Mouse (Mus musculus): ENCODE results near the gene Kifc5b. TPM values are rescaled to one million over a fixed set of nuclear protein-coding genes. Genes with fewer than 3 reads are reported as not detected.
A peak's percentile ranks its signal among the peaks of the same experiment; 100 is the strongest.
"Not testable (repeated sequence)": the region's sequence is repeated elsewhere in the genome, so short reads cannot be mapped to it uniquely, and the experiment has no call there.

Kifc5b gene
- polyA plus RNA-seq, 1 experiment from 2014 or later, result 5.2 TPM

DNA sequence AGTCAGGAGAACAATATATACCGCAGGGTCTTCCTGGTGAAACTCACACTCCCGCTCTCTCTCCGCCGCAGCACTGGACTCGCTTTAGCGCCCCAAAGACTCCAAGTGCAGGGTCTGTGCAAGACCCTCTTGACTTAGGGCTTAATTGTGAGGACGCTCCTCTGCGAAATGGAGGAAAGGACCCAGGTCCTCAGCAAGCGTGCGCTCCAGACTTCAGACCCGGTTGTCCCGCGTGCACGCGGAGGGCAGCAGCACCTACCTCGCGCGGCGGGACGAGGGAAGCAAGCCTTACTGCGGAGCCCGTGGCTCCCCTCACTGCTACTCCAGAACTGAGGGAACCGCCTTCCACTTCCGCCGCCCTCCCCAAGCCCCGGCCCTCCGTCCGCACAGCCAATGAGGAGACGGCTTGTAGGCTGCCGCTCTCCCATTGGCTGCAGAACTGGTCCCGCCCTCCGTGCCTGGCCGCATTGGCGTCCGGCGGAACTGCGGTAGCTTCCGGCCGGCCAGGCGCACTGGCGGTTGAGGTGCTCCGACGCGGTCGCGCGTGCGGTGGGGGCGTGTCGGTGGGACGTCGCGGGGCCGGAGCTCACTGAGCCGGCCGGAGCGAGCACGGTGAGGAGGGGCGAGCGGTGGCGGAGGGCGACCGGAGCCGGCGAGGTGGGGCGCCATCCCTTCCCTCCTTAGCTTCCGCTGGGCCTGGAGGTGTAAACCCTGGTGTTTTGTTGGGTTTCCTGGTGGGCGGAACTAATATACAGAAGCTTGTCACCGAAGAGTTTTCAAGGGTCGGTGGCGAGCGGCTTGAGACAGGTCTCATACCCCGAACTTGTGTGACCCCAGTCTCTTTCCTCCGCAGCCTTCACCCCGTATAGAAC is 56.0 kb downstream of the Kifc5b start, which contains the start of gene Zbtb9:
Zbtb9 (plus strand) TSS at position 465 of the 872 bp plus-strand sequence.
- peak within 1 kb of the TSS; percentile 74 for H3K9ac ChIP-seq (ENCODE audit: low read length)
- no peaks in the 10 kb centered on the region for H3K9me3 ChIP-seq (ENCODE audit: control insufficient read depth, low read length)
- H3K27me3 ChIP-seq (replicated peaks; ENCODE audit: control insufficient read depth, insufficient read depth, low read length), result no peaks in the 10 kb centered on the region
- H3K36me3 ChIP-seq (ENCODE audit: control insufficient read depth, insufficient read depth, low read length), result peaks cover 37% of the 10 kb centered on the region
- H3K27ac ChIP-seq (ENCODE audit: low read depth), result peak within 1 kb of the TSS; percentile 86
- WGBS, result under 1% methylated on average over 75 of the region's 75 CpGs
- peak within 1 kb of the TSS; percentile 94 for H3K4me2 ChIP-seq (ENCODE audit: low read length)
- ATAC-seq (replicated peaks; ENCODE audit: low FRiP score, low TSS enrichment, low read depth) (peak; percentile 99), DNase-seq (ENCODE audit: low spot score) (peak; percentile 93)
- peaks cover 20% of the 10 kb centered on the region for H3K4me1 ChIP-seq (replicated peaks; ENCODE audit: control insufficient read depth, insufficient read depth, low read length)
- peak within 1 kb of the TSS; percentile 87 for H3K4me3 ChIP-seq (ENCODE audit: low read depth, low read length)

GRCm38 (mm10) chr17:26974547-26974946 is 57.7 kb downstream of the Kifc5b start:
- Histone ChIP-seq H3K27me3 (replicated peaks; ENCODE audit: control insufficient read depth, insufficient read depth, low read length) (no peaks in the 10 kb centered on the region), H3K36me3 (ENCODE audit: control insufficient read depth, insufficient read depth, low read length) (peaks cover 52% of the 10 kb centered on the region), H3K4me2 (ENCODE audit: low read length) (no peak overlapping the region), H3K4me3 (ENCODE audit: low read depth, low read length) (no peak overlapping the region), H3K9ac (ENCODE audit: low read length) (no peak overlapping the region; the same call in 1 of the 2 replicates), H3K9me3 (ENCODE audit: control insufficient read depth, low read length) (no peaks in the 10 kb centered on the region), H3K4me1 (replicated peaks; ENCODE audit: control insufficient read depth, insufficient read depth, low read length) (peaks cover 20% of the 10 kb centered on the region), H3K27ac (ENCODE audit: low read depth) (no peak overlapping the region)
- WGBS, result 88% methylated on average over 15 of the region's 15 CpGs
- DNase-seq (ENCODE audit: low spot score), result no peak
- ATAC-seq (replicated peaks; ENCODE audit: low FRiP score, low TSS enrichment, low read depth), result no peak

DNA sequence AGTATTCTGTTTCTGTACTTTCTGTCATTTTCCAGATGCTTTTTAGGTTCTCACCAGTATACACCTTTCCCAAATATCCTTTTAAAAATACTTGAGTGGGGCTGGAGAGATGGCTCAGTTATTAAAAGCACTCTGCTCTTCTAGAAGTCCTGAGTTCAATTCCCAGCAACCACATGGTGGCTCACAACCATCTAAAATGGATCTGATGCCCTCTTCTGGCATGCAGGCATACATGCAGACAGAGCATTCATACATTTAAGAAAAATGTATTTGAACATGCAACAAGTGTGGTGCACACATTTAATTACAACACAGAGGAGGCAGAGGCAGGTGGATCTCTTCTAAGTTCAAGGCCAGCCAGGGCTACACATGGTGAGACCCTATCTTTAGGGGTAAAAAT is 58.5 kb downstream of the Kifc5b start:
- H3K27ac ChIP-seq (ENCODE audit: low read depth), result no peak overlapping the region
- peaks cover 52% of the 10 kb centered on the region for H3K36me3 ChIP-seq (ENCODE audit: control insufficient read depth, insufficient read depth, low read length)
- no peak for DNase-seq (ENCODE audit: low spot score)
- H3K4me3 ChIP-seq (ENCODE audit: low read depth, low read length), result no peak overlapping the region
- H3K9ac ChIP-seq (ENCODE audit: low read length), result no peak overlapping the region
- H3K4me2 ChIP-seq (ENCODE audit: low read length), result no peak overlapping the region
- ATAC-seq (replicated peaks; ENCODE audit: low FRiP score, low TSS enrichment, low read depth), result no peak
- H3K27me3 ChIP-seq (replicated peaks; ENCODE audit: control insufficient read depth, insufficient read depth, low read length), result no peaks in the 10 kb centered on the region
- H3K4me1 ChIP-seq (replicated peaks; ENCODE audit: control insufficient read depth, insufficient read depth, low read length), result peaks cover 20% of the 10 kb centered on the region
- H3K9me3 ChIP-seq (ENCODE audit: control insufficient read depth, low read length), result no peaks in the 10 kb centered on the region

DNA sequence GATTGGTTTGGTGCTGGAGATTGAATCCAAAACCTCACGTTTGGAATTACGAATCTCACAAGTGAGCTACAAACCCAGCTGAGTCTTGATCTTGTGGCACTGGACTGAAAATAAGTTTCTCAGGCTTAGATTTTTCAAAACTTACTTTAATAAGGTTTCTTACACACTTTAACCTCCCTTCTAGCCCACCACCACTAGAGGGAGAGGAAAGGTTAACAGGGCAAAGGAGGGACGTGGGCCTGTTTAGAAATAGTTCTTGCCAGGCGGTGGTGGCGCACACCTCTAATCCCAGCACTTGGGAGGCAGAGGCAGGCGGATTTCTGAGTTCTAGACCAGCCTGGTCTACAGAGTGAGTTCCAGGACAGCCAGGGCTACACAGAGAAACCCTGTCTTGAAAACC is 60.5 kb downstream of the Kifc5b start:
- ATAC-seq (replicated peaks; ENCODE audit: low FRiP score, low TSS enrichment, low read depth); H3K27ac ChIP-seq (ENCODE audit: low read depth); DNase-seq (ENCODE audit: low spot score); H3K9ac ChIP-seq (ENCODE audit: low read length); H3K4me3 ChIP-seq (ENCODE audit: low read depth, low read length); H3K27me3 ChIP-seq (replicated peaks; ENCODE audit: control insufficient read depth, insufficient read depth, low read length); H3K4me2 ChIP-seq (ENCODE audit: low read length); H3K9me3 ChIP-seq (ENCODE audit: control insufficient read depth, low read length): not testable (repeated sequence)
- WGBS, result 88% methylated on average over 6 of the region's 6 CpGs
- H3K36me3 ChIP-seq (ENCODE audit: control insufficient read depth, insufficient read depth, low read length), result peaks cover 49% of the 10 kb centered on the region
- H3K4me1 ChIP-seq (replicated peaks; ENCODE audit: control insufficient read depth, insufficient read depth, low read length), result peaks cover 11% of the 10 kb centered on the region

- no peaks in the 10 kb centered on the region for H3K9me3 ChIP-seq (ENCODE audit: control insufficient read depth, low read length)
- H3K4me2 ChIP-seq (ENCODE audit: low read length), result no peak overlapping the region
- H3K27ac ChIP-seq (ENCODE audit: low read depth), result no peak overlapping the region
- ATAC-seq (replicated peaks; ENCODE audit: low FRiP score, low TSS enrichment, low read depth) (no peak), DNase-seq (ENCODE audit: low spot score) (no peak)
- peaks cover 2% of the 10 kb centered on the region; the same call in 1 of the 2 replicates for H3K4me1 ChIP-seq (replicated peaks; ENCODE audit: control insufficient read depth, insufficient read depth, low read length)
- H3K4me3 ChIP-seq (ENCODE audit: low read depth, low read length), result no peak overlapping the region
- H3K27me3 ChIP-seq (replicated peaks; ENCODE audit: control insufficient read depth, insufficient read depth, low read length), result no peaks in the 10 kb centered on the region
- WGBS, result 78% methylated on average over 2 of the region's 2 CpGs
- H3K36me3 ChIP-seq (ENCODE audit: control insufficient read depth, insufficient read depth, low read length), result peaks cover 49% of the 10 kb centered on the region
- no peak overlapping the region for H3K9ac ChIP-seq (ENCODE audit: low read length)
Observed at GRCm38 (mm10) chr17:26979426-26979825, 62.5 kb downstream of the Kifc5b start.

DNA sequence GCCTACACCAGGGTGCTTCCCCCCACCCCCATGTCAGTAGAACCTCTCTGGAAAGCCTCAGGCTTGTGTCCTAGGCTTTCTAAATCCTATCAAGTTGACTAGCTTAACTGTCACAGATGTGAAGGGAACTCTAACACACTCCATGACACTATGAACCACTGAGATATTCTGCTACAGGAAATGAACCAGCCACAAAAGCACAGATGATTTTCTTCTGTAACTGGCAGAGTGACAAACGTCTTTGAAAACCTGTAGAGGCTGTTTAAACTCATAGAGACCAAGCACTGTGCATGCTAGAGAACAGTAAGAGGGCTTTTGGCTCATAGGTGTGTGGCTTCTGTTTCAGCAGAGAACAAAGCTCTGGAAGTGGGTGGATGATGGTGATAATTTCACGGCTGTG is 64.2 kb downstream of the Kifc5b start:
- ATAC-seq (replicated peaks; ENCODE audit: low FRiP score, low TSS enrichment, low read depth), result no peak
- WGBS, result 61% methylated on average over 2 of the region's 2 CpGs
- H3K9ac ChIP-seq (ENCODE audit: low read length), result no peak overlapping the region

More for the DNA sequence above, 64.2 kb downstream of the Kifc5b start:
- Histone ChIP-seq H3K27me3 (replicated peaks; ENCODE audit: control insufficient read depth, insufficient read depth, low read length) (no peaks in the 10 kb centered on the region), H3K4me1 (replicated peaks; ENCODE audit: control insufficient read depth, insufficient read depth, low read length) (no peaks in the 10 kb centered on the region; the same call in 1 of the 2 replicates), H3K36me3 (ENCODE audit: control insufficient read depth, insufficient read depth, low read length) (peaks cover 33% of the 10 kb centered on the region), H3K27ac (ENCODE audit: low read depth) (no peak overlapping the region), H3K9me3 (ENCODE audit: control insufficient read depth, low read length) (no peaks in the 10 kb centered on the region), H3K4me3 (ENCODE audit: low read depth, low read length) (no peak overlapping the region), H3K4me2 (ENCODE audit: low read length) (no peak overlapping the region)
- no peak for DNase-seq (ENCODE audit: low spot score)

Small RNAs within 50 kb of the gene (microRNA-seq; reads per million reads assigned to microRNA genes)
- gene Gm27775 (not detected), gene Mir3083 (not detected), gene Mir6968 (1.1 reads per million, percentile 9 among the genes with 10 or more reads in this experiment)

Other genes with a start within 250 kb of the Kifc5b start
- gene Crebrf, start 201.4 kb upstream of the Kifc5b start, polyA plus RNA-seq (2014; fragmentation: Nextera tagmentation; extraction: Ambion mirVana), result 8.1 and 8.5 TPM in 2 replicates
- gene Bnip1, start 136.0 kb upstream of the Kifc5b start, polyA plus RNA-seq (2014; fragmentation: Nextera tagmentation; extraction: Ambion mirVana), result 44.3 and 51.2 TPM in 2 replicates
- 0.11 TPM in 1 of 2 replicates, not detected in the other for gene Nkx2-5, start 72.1 kb upstream of the Kifc5b start, polyA plus RNA-seq (2014; fragmentation: Nextera tagmentation; extraction: Ambion mirVana)
- 6.0 and 6.4 TPM in 2 replicates for gene Phf1, start 16.0 kb downstream of the Kifc5b start, polyA plus RNA-seq (2014; fragmentation: Nextera tagmentation; extraction: Ambion mirVana)
- 195 and 197 TPM in 2 replicates for gene Cuta, start 22.5 kb downstream of the Kifc5b start, polyA plus RNA-seq (2014; fragmentation: Nextera tagmentation; extraction: Ambion mirVana)
- gene Syngap1, start 24.2 kb downstream of the Kifc5b start, polyA plus RNA-seq (2014; fragmentation: Nextera tagmentation; extraction: Ambion mirVana), result 2.2 and 2.4 TPM in 2 replicates
- 9.8 and 12.8 TPM in 2 replicates for gene Zbtb9, start 56.1 kb downstream of the Kifc5b start, polyA plus RNA-seq (2014; fragmentation: Nextera tagmentation; extraction: Ambion mirVana)
- gene Bak1, start 111.9 kb downstream of the Kifc5b start, polyA plus RNA-seq (2014; fragmentation: Nextera tagmentation; extraction: Ambion mirVana), result 10.1 and 11.2 TPM in 2 replicates
- 14.2 and 16.5 TPM in 2 replicates for gene Itpr3, start 140.2 kb downstream of the Kifc5b start, polyA plus RNA-seq (2014; fragmentation: Nextera tagmentation; extraction: Ambion mirVana)
- gene Uqcc2, start 216.8 kb downstream of the Kifc5b start, polyA plus RNA-seq (2014; fragmentation: Nextera tagmentation; extraction: Ambion mirVana), result 335 and 353 TPM in 2 replicates

All from intestine, embryonic 14.5 days (tissue).